Mouse (Mus musculus) ES-E14 (cell line): ENCODE measurements around the gene Gm12248. TPM values are rescaled to one million over a fixed set of nuclear protein-coding genes. Genes with fewer than 3 reads are reported as not detected.

Experiments used
- DNase-seq: peaks from one replicate; pipeline ENCODE4 v3.0.0-alpha.2; 2013; ENCODE audit warnings: low read depth, low spot score
- H3K27ac ChIP-seq: 2 replicates; pipeline ENCODE4 v1.5.1; 2012; ENCODE audit warnings: low read depth, mild to moderate bottlenecking, low read length, moderate library complexity, mixed read lengths; ENCODE audit not compliant: poor library complexity, insufficient read depth, severe bottlenecking
- H3K36me3 ChIP-seq: 2 replicates; pipeline ENCODE4 v1.6.1; 2012; ENCODE audit warnings: mild to moderate bottlenecking, low read length, moderate library complexity, mixed read lengths; ENCODE audit not compliant: control insufficient read depth, poor library complexity, insufficient read depth, severe bottlenecking
- H3K4me1 ChIP-seq, 2 experiments: fragments of 150-350 bp in 1 of 2; sonication (generic) in 1 of 2; 2 replicates each; pipeline ENCODE4 v1.6.1; 2012; ENCODE audit warnings: low read length in 2 of 2, mild to moderate bottlenecking in 1 of 2, mixed read lengths in 1 of 2; ENCODE audit not compliant: control insufficient read depth in 2 of 2, insufficient read depth in 2 of 2, poor library complexity in 1 of 2
- H3K4me3 ChIP-seq, 2 experiments: fragments of 150-350 bp in 1 of 2; sonication (generic) in 1 of 2; 2 replicates each; pipeline ENCODE4 v1.5.1; 2012; ENCODE audit warnings: low read length in 2 of 2, low read depth in 1 of 2, mild to moderate bottlenecking in 1 of 2, mixed read lengths in 1 of 2; ENCODE audit not compliant: insufficient read depth in 1 of 2, poor library complexity in 1 of 2, severe bottlenecking in 1 of 2
- H3K9ac ChIP-seq: 2 replicates; pipeline ENCODE4 v1.6.1; 2012; ENCODE audit warnings: low read depth, mild to moderate bottlenecking, low read length, mixed read lengths; ENCODE audit not compliant: poor library complexity, insufficient read depth, severe bottlenecking
- H3K9me3 ChIP-seq: fragments of 150-350 bp; sonication (generic); 2 replicates; pipeline ENCODE4 v1.6.1; 2012; ENCODE audit warnings: low read depth, mild to moderate bottlenecking, low read length; ENCODE audit not compliant: control insufficient read depth, insufficient read depth
- CHD2 ChIP-seq: IDR thresholded peaks from 2 replicates; pipeline ENCODE4 v1.6.1; 2014; ENCODE audit warnings: mild to moderate bottlenecking, low read depth, low read length, inconsistent platforms
- HCFC1 ChIP-seq: IDR thresholded peaks from 2 replicates; pipeline ENCODE4 v1.6.1; 2012; ENCODE audit warnings: low read length, inconsistent platforms, borderline replicate concordance; ENCODE audit not compliant: insufficient read depth
- MAFK ChIP-seq: IDR thresholded peaks from 2 replicates; pipeline ENCODE4 v1.6.1; 2014; ENCODE audit warnings: mild to moderate bottlenecking, low read depth, low read length, inconsistent platforms; ENCODE audit not compliant: insufficient read depth
- ZC3H11A ChIP-seq: IDR thresholded peaks from 2 replicates; pipeline ENCODE4 v1.6.1; 2012; ENCODE audit warnings: low read depth, mild to moderate bottlenecking, inconsistent platforms, low read length, borderline replicate concordance
- ZNF384 ChIP-seq: IDR thresholded peaks from 2 replicates; pipeline ENCODE4 v1.6.1; 2012; ENCODE audit warnings: low read depth, low read length, inconsistent platforms
- in situ Hi-C, 2 experiments: fragments of 600-800 bp; cut with MboI; formaldehyde crosslinking; loops; one replicate each; pipeline ENCODE4 v1.15.1; 2025; ENCODE audit warnings: low sequenced_read_pairs in 2 of 2, inconsistent platforms in 1 of 2; ENCODE audit not compliant: unreplicated experiment in 2 of 2
- total RNA-seq: library from RNA; depleted of rRNA; stranded (reverse); fragments of 300-350 nt; gene quantifications from 2 replicates; pipeline ENCODE4 v1.2.3, GENCODE M21; 2012; rRNA removed

Gm12248 gene
- total RNA-seq, 1 experiment: 0.58 TPM

DNA sequence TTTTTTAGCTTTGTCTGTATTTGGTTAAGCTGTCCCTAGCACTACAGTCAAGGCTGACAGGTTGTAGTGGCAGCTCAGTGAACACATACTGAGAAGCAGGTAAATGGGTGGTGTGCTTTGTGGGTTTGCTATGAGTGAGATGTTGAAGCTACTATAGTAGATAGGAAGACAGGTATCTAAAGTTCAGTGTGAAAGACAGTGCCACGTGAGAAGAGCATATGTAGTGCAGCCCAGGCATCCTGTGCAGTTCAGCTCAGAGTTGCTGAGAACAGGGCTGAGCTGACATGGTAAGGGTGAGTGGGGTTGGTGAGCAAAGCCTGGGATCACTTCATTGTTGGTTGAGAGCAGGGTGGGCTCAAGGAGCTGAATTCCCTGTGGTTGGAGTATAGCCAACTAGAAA lies 75.5 kb downstream of the Gm12248 start:
- DNase-seq: no peak
- TF ChIP-seq ZNF384 (no peak), HCFC1 (no peak), CHD2 (no peak), ZC3H11A (no peak), MAFK (no peak)
- H3K9me3 ChIP-seq: no peaks in the 10 kb centered on the region
- H3K4me1 ChIP-seq: peaks cover 18 to 34% of the 10 kb centered on the region in 2 experiments
- in situ Hi-C loops: loop anchor here in 1 of 2 experiments (5.0 kb wide), 1 partner anchor 60 kb away; no protein-coding TSS in a partner anchor
- H3K4me3 ChIP-seq: no peak overlapping the region
- peaks cover 3% of the 10 kb centered on the region; the same call in 1 of the 2 replicates for H3K36me3 ChIP-seq
- no peak overlapping the region for H3K9ac ChIP-seq
- H3K27ac ChIP-seq: no peak overlapping the region

DNA sequence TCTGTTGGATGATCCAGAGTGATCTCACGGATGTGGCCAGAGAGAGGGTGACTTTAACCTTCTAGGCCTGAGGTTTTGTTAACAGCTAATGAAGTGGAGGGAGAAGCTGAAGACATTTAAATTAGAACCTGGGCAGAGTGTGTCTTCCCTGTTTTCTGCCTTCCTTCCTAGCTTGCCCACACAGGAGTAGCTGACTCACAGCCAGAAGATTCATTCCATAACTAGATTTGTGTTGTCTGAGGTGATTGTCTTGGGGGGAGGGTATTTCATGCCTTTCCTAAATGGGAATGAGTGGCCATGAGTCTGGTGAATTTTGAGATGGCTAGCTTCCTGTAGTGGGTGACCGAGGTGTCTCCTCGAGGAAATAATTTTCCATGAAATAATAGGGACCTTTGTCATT lies 76.6 kb downstream of the Gm12248 start:
- H3K4me1 ChIP-seq: peaks cover 19 to 30% of the 10 kb centered on the region in 2 experiments

DNA sequence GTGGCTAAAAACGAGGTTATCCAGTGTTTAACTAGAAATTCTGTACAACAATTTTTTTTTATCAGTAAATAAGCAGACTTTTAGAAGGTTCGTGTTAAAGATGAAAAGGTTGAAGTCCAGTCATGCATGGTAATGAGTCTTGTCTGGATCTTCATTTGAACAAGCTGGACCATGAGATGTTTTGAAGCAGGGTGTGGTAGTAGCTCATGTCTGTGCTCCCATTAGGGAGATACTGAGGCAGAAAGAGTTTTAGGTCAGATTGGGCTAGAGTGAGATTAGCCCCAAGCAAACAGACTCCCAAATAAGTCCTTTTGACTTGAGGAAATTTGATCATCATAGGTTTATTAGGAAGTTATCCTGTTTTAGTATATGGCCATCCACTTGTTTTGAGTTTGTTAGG lies 77.6 kb downstream of the Gm12248 start:
- no peaks in the 10 kb centered on the region for H3K9me3 ChIP-seq
- no peak for DNase-seq
- in situ Hi-C loops: loop anchor here in 1 of 2 experiments (5.0 kb wide), 1 partner anchor 58 kb away; no protein-coding TSS in a partner anchor
- no peak overlapping the region for H3K27ac ChIP-seq
- TF ChIP-seq CHD2: no peak
- no peak for TF ChIP-seq MAFK
- TF ChIP-seq ZNF384: no peak
- TF ChIP-seq HCFC1: no peak
- no peak for TF ChIP-seq ZC3H11A
- peaks cover 22 to 25% of the 10 kb centered on the region in 2 experiments for H3K4me1 ChIP-seq
- H3K4me3 ChIP-seq: no peak overlapping the region
- H3K9ac ChIP-seq: no peak overlapping the region
- peaks cover 3% of the 10 kb centered on the region; the same call in 1 of the 2 replicates for H3K36me3 ChIP-seq

More for the DNA sequence above, 76.6 kb downstream of the Gm12248 start:
- TF ChIP-seq HCFC1 (no peak), CHD2 (no peak), MAFK (no peak), ZC3H11A (no peak)
- DNase-seq: no peak
- H3K4me3 ChIP-seq: no peak overlapping the region
- H3K9me3 ChIP-seq: no peaks in the 10 kb centered on the region
- H3K9ac ChIP-seq: no peak overlapping the region
- H3K36me3 ChIP-seq: peaks cover 3% of the 10 kb centered on the region; the same call in 1 of the 2 replicates
- no peak overlapping the region for H3K27ac ChIP-seq
- in situ Hi-C loops: loop anchor here in 1 of 2 experiments (5.0 kb wide), 1 partner anchor 59 kb away; no protein-coding TSS in a partner anchor

DNA sequence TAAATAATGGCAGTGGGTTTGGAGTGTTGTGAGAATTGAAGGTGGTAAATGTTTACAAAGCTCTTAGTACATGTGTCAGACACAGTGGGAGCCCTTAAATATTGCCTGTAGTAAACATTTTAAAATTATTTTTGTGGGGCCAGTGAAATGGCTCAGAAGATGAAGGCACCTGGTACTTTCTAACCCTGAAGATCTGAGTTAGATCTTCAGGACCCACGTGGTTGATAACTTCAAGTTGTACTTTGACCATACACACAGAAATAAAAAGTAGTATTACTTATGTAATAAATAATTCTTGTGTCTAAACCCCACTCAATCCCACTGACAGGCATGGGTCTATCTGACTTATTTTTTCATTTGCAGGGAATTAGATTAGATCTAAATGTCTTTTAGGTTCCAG lies 78.3 kb downstream of the Gm12248 start:
- DNase-seq: no peak
- no peaks in the 10 kb centered on the region for H3K9me3 ChIP-seq
- no peak overlapping the region for H3K27ac ChIP-seq
- no peak overlapping the region for H3K4me3 ChIP-seq
- in situ Hi-C loops: loop anchor here in 1 of 2 experiments (5.0 kb wide), 1 partner anchor 57 kb away; no protein-coding TSS in a partner anchor
- TF ChIP-seq ZNF384: no peak
- TF ChIP-seq CHD2: no peak
- no peak for TF ChIP-seq MAFK
- TF ChIP-seq ZC3H11A: no peak
- TF ChIP-seq HCFC1: no peak
- H3K36me3 ChIP-seq: peaks cover 3% of the 10 kb centered on the region; the same call in 1 of the 2 replicates
- no peak overlapping the region for H3K9ac ChIP-seq
- H3K4me1 ChIP-seq: peaks cover 22 to 25% of the 10 kb centered on the region in 2 experiments

Other genes with a start within 250 kb of the Gm12248 start
- 90.1 and 100 TPM in 2 replicates for gene Larp1, start 84.1 kb downstream of the Gm12248 start, total RNA-seq
- gene Cnot8, start 11.0 kb upstream of the Gm12248 start, total RNA-seq: 55.4 and 60.6 TPM in 2 replicates
- gene Gemin5, start 75.4 kb upstream of the Gm12248 start, total RNA-seq: 66.4 and 70.1 TPM in 2 replicates
- 52.9 and 71.0 TPM in 2 replicates for gene Mrpl22, start 78.5 kb upstream of the Gm12248 start, total RNA-seq
- gene Igtp, start 106.4 kb upstream of the Gm12248 start, total RNA-seq: 2.5 and 4.4 TPM in 2 replicates
- gene Irgm2, start 106.5 kb upstream of the Gm12248 start, total RNA-seq: 0.42 and 0.54 TPM in 2 replicates
- gene 4930438A08Rik, start 181.7 kb upstream of the Gm12248 start, total RNA-seq: 0.09 TPM in 1 of 2 replicates, not detected in the other
- gene Zfp692, start 213.9 kb upstream of the Gm12248 start, total RNA-seq: 28.0 and 43.2 TPM in 2 replicates
- 9.5 and 11.7 TPM in 2 replicates for gene Zfp672, start 237.2 kb upstream of the Gm12248 start, total RNA-seq
- gene Sh3bp5l, start 237.6 kb upstream of the Gm12248 start, total RNA-seq: 26.9 and 28.9 TPM in 2 replicates